Mouse (Mus musculus): ENCODE measurements around the gene Nfya. TPM values are rescaled to one million over a fixed set of nuclear protein-coding genes. Genes with fewer than 3 reads are reported as not detected.
"Not testable (repeated sequence)": the region's sequence is repeated elsewhere in the genome, so short reads cannot be mapped to it uniquely, and the experiment has no call there.

Gene Nfya
- polyA plus RNA-seq, 1 experiment: 39.2 TPM

DNA sequence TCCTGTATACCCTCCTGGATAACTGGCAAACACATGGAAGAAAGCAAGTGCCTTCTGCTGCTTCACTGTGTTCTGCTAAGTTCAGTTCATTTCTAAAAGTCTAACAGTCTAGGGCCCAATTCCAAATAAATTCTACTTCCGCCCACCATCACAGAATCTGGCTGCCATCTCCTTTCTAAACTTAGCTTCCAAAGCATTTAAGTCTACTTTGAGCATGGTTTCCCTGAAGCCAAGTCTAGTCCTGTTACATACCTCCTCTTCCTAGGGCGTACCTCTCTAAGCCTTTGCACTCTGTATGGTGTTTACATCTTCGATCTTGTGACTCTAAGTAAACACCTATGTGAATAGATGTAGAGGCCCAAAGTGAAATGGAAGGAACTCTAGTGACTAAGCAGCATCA lies 17.1 kb downstream of the Nfya start:
- DNase-seq (ENCODE audit: low spot score): no peak

GRCm38 (mm10) chr17:48391446-48391845 lies 18.3 kb downstream of the Nfya start:
- no peak for DNase-seq (ENCODE audit: low spot score)

DNA sequence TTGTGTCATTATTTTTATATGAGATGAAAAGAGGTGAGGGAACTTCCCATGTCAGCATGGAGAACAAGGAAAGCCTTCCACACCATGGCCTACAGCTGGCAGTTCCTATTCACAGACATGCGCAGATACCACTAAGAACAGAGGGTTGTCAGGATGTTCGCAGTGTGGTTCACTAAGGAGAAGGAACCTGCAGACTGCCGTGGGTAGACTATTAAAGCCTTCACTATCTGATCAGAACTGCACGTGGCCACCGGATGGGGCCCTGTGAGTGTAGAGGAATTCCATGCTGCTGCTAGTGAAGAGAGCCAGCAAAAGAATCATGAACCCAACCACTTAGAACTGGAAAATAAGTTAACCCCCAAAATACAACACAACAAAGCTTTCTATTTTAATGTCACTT lies 20.3 kb downstream of the Nfya start:
- no peak for DNase-seq (ENCODE audit: low spot score)

GRCm38 (mm10) chr17:48388666-48389065 lies 21.0 kb downstream of the Nfya start:
- DNase-seq (ENCODE audit: low spot score): no peak

DNA sequence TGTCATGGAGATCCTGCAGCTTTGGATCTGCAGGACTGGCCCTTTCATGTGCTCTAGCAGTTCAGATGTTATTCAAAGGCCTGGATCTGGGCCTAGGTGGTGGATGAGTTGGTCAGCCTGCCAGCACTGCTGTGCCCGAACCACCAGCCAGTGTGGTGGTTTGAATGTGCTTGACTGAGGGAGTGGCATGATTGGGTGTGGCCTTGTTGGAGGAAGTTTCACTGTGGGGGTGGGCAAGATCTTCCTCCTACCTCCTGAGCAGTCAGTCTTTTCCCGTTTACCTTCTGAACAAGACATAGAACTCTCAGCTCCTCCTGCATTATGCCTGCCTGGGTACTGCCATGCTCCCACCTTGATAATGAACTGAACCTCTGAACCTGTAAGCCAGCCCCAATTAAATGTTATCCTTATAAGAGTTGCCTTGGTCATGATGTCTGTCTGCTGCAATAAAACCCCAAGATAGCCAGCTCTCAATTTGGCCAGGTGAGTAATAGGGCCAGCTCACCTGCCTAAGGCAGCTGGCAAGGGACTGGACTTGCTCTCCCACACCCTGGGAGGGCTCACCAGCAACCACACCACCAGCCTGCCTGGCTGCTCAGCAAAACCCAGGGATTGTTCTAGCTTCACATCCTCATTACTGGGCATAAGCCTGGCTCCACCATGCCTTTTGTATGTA lies 23.8 kb downstream of the Nfya start:
- no peak for DNase-seq (ENCODE audit: low spot score)

DNA sequence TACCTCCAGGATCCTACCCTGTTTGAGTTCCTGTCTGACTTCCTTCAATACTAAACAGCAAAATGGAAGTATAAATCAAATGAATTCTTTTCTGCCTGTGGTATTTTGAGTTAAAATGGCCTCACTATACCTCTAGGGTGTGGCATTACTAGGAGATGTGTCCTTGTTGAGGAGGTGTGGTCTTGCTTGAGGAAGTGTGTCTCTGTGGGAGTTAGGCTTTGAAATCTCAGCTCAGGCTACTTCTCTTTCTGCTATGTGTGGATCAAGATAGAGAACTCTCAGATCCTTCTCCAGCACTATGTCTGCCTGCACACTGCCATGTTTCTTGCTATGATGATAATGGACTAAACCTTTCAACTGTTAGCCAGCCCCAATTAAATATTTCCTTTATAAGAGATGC lies 30.7 kb downstream of the Nfya start:
- no peak for DNase-seq (ENCODE audit: low spot score)

DNA sequence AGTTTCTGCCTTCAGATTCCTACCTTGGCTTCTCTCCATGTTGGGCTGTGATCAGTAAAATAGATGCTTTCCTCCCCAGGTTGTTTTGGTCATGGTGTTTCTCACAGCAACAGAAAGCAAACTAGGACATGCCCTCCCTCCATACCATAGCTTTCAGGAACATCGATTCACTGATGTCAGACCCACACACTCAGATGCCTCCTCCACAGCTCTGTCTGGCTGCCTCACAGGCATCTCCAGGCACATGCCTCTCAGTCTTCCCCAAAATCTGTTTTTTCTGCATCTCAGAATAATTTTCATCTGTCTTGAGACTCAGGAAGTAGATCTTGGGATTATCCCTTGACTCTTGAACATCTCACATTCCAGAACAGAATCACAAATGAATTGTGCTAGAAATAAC lies 33.6 kb downstream of the Nfya start:
- DNase-seq (ENCODE audit: low spot score): no peak

DNA sequence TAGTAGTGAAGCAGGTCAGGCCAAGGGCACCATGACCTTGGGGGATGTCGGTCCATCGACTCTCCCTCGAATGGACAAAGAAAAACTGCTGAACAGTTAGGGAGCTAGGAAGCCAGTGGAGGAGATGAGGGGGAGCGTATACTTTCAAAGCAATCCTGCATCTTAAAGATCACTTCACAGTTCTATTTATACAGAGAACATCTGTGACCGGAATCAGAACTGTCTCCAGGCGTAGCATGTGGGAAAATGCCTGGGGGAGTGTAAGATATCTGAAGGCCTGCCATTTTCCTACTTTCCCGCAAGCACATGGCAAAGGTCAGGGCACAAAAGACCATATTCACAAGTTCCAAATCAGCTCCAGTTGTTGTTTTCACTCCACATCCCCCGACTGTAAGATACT lies 36.7 kb downstream of the Nfya start:
- DNase-seq (ENCODE audit: low spot score): no peak

DNA sequence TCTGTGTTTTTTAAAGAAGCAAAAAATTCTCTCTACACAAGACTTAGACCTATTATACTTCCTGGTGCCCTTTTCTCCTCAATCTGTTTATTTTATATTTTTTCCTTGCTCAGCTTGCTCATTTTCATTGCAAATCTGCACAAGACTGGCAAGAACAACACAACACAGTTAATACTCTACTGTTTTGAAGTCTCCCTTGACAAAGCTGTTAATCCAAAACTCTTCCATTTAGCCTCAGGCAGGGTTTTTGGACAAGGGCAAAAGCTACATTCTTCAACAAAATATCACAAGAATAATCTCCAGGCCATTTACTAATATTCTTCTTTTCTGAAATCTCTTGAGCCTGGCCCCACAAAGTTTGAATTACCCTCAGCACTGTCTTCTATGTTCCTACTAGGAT lies 38.1 kb downstream of the Nfya start:
- no peak for DNase-seq (ENCODE audit: low spot score)

DNA sequence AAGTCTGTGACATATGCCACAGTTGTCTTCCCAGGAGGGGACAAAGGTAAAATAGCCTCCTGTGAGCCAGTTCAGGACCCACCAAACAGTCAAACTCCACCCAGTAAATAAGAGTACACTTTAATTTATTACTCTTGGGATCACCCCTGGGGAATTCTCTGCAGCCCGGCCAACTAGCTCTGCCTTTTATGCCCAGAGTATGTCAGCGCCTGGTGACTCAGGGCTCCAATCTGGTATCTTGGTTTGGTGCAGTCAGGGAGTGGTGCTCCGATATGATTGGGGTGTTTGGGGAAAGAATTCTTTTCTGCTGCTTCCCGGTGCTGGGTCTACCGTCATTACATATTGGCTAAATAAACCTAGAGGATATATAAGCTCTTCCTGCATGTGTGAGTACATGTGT lies 42.9 kb downstream of the Nfya start:
- DNase-seq (ENCODE audit: low spot score): no peak

- no peak for DNase-seq (ENCODE audit: low spot score)
Observed at GRCm38 (mm10) chr17:48365511-48366155, 44.1 kb downstream of the Nfya start.

DNA sequence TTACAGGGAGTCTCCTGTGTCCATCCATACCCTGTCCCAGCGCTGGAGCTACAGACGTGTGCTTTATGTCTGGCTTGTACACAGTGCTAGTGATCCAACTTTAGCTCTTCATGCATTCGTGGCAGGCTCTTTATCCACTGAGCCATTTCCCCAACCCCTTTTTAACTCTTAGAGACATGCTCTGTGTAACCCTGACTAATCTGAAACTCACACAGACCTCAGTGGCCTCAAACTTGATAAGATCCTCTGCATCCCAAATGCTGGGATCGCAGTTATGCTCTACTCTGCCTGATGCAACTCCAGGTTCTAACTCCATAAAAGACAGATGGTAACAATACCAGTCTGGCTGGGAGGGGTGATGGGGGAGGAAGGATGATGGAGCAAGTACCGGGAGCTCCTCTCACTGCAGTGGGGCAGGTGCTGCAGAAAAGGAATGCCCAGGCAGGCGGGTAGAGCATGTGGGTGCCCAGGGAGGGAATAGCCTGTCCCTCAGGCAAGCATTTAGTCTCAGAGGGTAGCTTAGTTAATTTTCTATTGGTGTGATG lies 46.2 kb downstream of the Nfya start:
- DNase-seq (ENCODE audit: low spot score): no peak

- DNase-seq (ENCODE audit: low spot score): no peak
Observed at GRCm38 (mm10) chr17:48362966-48363365, 46.7 kb downstream of the Nfya start.

DNA sequence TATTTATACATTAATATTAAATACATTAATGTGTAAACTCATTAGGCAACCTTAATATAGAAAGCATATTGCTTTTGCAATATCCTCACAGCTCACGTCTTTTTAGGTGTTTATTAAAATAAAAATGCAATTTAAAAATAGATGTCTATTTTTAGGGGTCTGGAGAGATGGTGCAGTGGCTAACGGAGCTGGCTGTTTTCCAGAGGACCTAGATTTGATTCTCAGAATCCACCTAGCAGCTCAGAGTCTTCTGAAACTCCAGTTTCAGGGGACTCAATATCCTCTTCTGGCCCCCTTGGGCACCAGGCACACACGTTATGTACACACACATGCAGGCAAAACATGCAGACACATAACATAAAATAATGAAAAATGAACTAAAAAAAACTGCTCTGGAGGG lies 47.4 kb downstream of the Nfya start:
- DNase-seq (ENCODE audit: low spot score): no peak

GRCm38 (mm10) chr17:48360462-48360861 lies 49.2 kb downstream of the Nfya start:
- no peak for DNase-seq (ENCODE audit: low spot score)

- no peak for DNase-seq (ENCODE audit: low spot score)
Observed at GRCm38 (mm10) chr17:48359616-48360015, 50.1 kb downstream of the Nfya start, which contains the start of gene Treml1. Treml1 (plus strand) TSS chr17:48359916.

- no peak for DNase-seq (ENCODE audit: low spot score)
Observed at GRCm38 (mm10) chr17:48357892-48358291, 51.8 kb downstream of the Nfya start.

DNA sequence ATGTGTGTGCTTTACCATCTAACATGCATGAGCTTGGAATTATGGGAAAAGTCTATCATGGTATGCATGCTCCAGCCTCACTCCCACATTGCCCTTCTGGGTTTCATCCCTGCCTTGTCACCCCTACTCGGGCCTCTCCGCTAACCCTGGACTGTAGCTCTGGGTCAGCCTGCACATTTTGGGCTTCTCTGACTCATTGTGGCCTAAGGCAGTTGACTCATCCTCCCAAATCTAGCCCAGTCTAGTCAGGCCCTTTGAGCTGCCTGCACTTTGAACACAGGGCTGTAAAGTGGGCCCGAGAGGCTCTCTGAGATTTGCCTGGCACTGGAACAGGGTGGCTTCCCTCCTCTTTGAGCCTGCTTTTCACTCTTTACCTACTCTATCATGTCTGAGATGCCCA lies 53.9 kb downstream of the Nfya start:
- no peak for DNase-seq (ENCODE audit: low spot score)

DNA sequence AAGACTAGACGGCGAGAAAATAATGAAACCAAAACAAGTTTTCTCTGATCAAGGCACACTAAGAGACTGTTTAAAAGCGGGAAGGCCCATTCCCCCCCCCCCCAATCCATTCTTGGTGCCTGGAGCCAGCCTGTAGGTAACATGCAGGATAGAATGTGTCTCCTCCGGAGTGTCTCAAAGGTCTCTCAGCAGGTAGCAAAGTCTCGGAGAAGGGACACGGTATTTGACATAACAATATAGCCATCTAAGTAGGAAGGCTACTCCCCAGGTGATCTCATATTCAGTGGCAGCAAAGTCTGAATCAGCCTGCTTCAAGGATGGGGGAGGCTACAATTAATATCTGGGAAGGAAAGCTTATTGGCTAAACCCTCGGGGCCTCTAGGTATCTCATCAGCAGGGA lies 56.7 kb downstream of the Nfya start:
- DNase-seq (ENCODE audit: low spot score): not testable (repeated sequence)

GRCm38 (mm10) chr17:48350681-48351193 lies 59.0 kb downstream of the Nfya start:
- DNase-seq (ENCODE audit: low spot score): no peak

- DNase-seq (ENCODE audit: low spot score): no peak
Observed at GRCm38 (mm10) chr17:48347287-48347686, 62.4 kb downstream of the Nfya start.

GRCm38 (mm10) chr17:48346834-48347233 lies 62.9 kb downstream of the Nfya start:
- no peak for DNase-seq (ENCODE audit: low spot score)

- DNase-seq (ENCODE audit: low spot score): no peak
Observed at GRCm38 (mm10) chr17:48346231-48346630, 63.5 kb downstream of the Nfya start, which contains the start of gene Trem2. Trem2 (plus strand) TSS chr17:48346401.

All from urinary bladder, adult 2 months (tissue).